Mouse (Mus musculus): ENCODE data around the gene Nit2. TPM values are rescaled to one million over a fixed set of nuclear protein-coding genes. Genes with fewer than 3 reads are reported as not detected.

Gene Nit2
- polyA plus RNA-seq, 1 experiment from 2014 or later: 68.1 TPM

GRCm38 (mm10) chr16:57157076-57157475 is 10.1 kb downstream of the Nit2 start:
- H3K4me1 ChIP-seq: no peaks in the 10 kb centered on the region

DNA sequence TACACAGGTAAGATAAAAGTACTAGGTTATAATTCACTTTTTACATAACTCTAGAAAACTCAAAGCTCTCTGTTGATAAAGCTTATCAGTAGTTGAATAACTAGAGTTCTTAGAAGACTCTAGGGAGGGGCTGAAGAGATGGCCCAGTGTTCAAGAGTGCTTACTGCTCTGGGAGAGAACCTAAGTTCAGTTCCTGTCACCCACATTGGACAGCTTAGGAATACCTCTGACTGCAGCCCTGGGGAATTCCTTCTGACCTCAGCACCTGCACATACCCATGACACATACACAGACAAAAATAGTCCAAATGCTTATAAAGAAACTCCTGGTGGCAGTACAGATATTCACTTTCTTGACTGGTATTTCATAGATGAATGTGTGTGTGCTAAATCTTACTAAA is 11.2 kb downstream of the Nit2 start:
- Histone ChIP-seq H3K9me3 (no peaks in the 10 kb centered on the region), H3K4me1 (no peaks in the 10 kb centered on the region), H3K27me3 (replicated peaks; ENCODE audit: low read depth, poor library complexity, severe bottlenecking) (no peaks in the 10 kb centered on the region), H3K36me3 (replicated peaks) (peaks cover 95% of the 10 kb centered on the region), H3K4me3 (no peak overlapping the region), H3K27ac (replicated peaks) (no peak overlapping the region)
- DNase-seq (ENCODE audit: low spot score): no peak

More at GRCm38 (mm10) chr16:57157076-57157475, 10.1 kb downstream of the Nit2 start:
- Histone ChIP-seq H3K36me3 (replicated peaks) (peaks cover 94% of the 10 kb centered on the region), H3K27me3 (replicated peaks; ENCODE audit: low read depth, poor library complexity, severe bottlenecking) (no peaks in the 10 kb centered on the region), H3K9me3 (no peaks in the 10 kb centered on the region), H3K27ac (replicated peaks) (no peak overlapping the region), H3K4me3 (no peak overlapping the region)
- DNase-seq (ENCODE audit: low spot score): no peak
- WGBS: 91% methylated on average over 4 of the region's 4 CpGs

DNA sequence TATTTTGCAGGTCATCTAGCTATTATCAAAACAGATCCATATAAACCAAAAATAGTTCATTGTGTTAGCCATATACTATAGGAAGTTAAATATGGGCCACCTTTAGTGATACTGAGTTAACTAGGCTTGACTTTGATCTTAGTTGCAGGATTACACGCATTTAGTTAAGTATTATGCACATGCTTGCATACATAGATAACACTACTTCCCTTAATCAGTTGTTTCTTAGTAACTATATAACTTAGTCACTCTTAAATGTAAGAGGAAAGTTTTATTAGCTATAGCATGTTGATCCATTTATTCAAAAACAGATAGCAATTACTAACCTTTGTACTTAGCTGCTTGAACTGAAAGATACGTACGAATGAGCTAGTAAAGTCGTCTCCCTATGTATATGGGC is 15.7 kb downstream of the Nit2 start:
- Histone ChIP-seq H3K36me3 (replicated peaks) (peaks cover 95% of the 10 kb centered on the region), H3K4me3 (no peak overlapping the region), H3K27me3 (replicated peaks; ENCODE audit: low read depth, poor library complexity, severe bottlenecking) (no peaks in the 10 kb centered on the region), H3K27ac (replicated peaks) (no peak overlapping the region), H3K9me3 (no peaks in the 10 kb centered on the region), H3K4me1 (no peaks in the 10 kb centered on the region)
- no peak for DNase-seq (ENCODE audit: low spot score)
- WGBS: 95% methylated on average over 4 of the region's 4 CpGs

DNA sequence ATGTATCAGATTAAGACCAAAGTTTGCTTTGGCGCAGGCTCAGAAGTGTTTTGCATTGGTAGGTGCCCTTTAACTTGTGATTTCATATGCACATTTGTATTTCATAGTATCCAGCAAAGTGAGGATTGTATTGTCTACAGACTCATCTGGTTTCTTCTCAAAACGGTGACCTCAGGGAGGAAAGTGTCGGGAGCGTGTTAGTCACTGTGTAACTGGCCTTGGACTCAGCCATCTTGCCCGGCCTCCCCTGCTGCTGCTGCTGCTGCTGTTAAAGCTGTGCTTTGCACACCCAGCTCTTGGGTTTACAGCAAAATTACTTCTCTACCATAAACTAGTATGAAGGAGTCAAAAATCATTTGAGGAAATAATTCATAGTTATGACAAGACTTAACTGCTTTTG is 22.4 kb downstream of the Nit2 start:
- Histone ChIP-seq H3K36me3 (replicated peaks) (peaks cover 85% of the 10 kb centered on the region), H3K27ac (replicated peaks) (no peak overlapping the region), H3K4me1 (no peaks in the 10 kb centered on the region), H3K9me3 (no peaks in the 10 kb centered on the region), H3K4me3 (no peak overlapping the region), H3K27me3 (replicated peaks; ENCODE audit: low read depth, poor library complexity, severe bottlenecking) (no peaks in the 10 kb centered on the region)
- no peak for DNase-seq (ENCODE audit: low spot score)
- whole genome bisulfite sequencing: 92% methylated on average over 5 of the region's 5 CpGs

DNA sequence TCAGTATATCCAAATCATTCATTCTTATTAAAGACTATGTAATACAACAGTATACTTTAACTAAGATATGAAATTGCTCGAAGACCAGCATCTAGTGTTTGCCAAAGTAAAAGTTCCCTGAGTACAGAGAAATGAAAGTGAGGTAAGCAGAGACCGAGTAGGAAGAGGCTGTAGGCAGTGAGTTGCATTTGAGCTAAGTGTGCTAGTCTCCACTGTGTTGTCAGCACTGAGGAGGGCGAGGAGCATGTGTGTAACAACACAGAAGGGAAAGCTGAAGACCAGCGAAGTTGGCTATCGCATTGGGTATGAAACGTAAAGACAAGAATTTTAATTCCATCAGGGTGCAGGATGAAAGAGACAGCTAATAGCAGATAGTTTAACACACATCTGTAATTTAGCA is 33.5 kb downstream of the Nit2 start:
- no peaks in the 10 kb centered on the region for H3K9me3 ChIP-seq
- no peak overlapping the region for H3K4me3 ChIP-seq
- no peaks in the 10 kb centered on the region for H3K27me3 ChIP-seq (replicated peaks; ENCODE audit: low read depth, poor library complexity, severe bottlenecking)
- DNase-seq (ENCODE audit: low spot score): no peak
- H3K27ac ChIP-seq (replicated peaks): no peak overlapping the region
- WGBS: 93% methylated on average over 6 of the region's 6 CpGs
- peaks cover 52% of the 10 kb centered on the region for H3K36me3 ChIP-seq (replicated peaks)
- peaks cover 3% of the 10 kb centered on the region; the same call in 1 of the 2 replicates for H3K4me1 ChIP-seq

GRCm38 (mm10) chr16:57132326-57132725 is 34.8 kb downstream of the Nit2 start:
- DNase-seq (ENCODE audit: low spot score): no peak
- Histone ChIP-seq H3K36me3 (replicated peaks) (peaks cover 45% of the 10 kb centered on the region), H3K4me3 (no peak overlapping the region), H3K27ac (replicated peaks) (no peak overlapping the region), H3K27me3 (replicated peaks; ENCODE audit: low read depth, poor library complexity, severe bottlenecking) (no peaks in the 10 kb centered on the region), H3K4me1 (peaks cover 3% of the 10 kb centered on the region; the same call in 1 of the 2 replicates), H3K9me3 (no peaks in the 10 kb centered on the region)
- 87% methylated on average over 1 of the region's 1 CpGs for WGBS

- peaks cover 39% of the 10 kb centered on the region for H3K36me3 ChIP-seq (replicated peaks)
- no peaks in the 10 kb centered on the region for H3K9me3 ChIP-seq
- H3K27me3 ChIP-seq (replicated peaks; ENCODE audit: low read depth, poor library complexity, severe bottlenecking): no peaks in the 10 kb centered on the region
- no peak overlapping the region for H3K27ac ChIP-seq (replicated peaks)
- DNase-seq (ENCODE audit: low spot score): no peak
- no peak overlapping the region for H3K4me3 ChIP-seq
- 66% methylated on average over 4 of the region's 4 CpGs for WGBS
- peaks cover 3% of the 10 kb centered on the region; the same call in 1 of the 2 replicates for H3K4me1 ChIP-seq
These were observed 35.6 kb downstream of the Nit2 start for GRCm38 (mm10) chr16:57131544-57131943.

- 87% methylated on average over 3 of the region's 3 CpGs for WGBS
- Histone ChIP-seq H3K4me1 (peaks cover 6% of the 10 kb centered on the region; the same call in 1 of the 2 replicates), H3K4me3 (no peak overlapping the region), H3K36me3 (replicated peaks) (peaks cover 32% of the 10 kb centered on the region), H3K27me3 (replicated peaks; ENCODE audit: low read depth, poor library complexity, severe bottlenecking) (no peaks in the 10 kb centered on the region), H3K27ac (replicated peaks) (no peak overlapping the region), H3K9me3 (no peaks in the 10 kb centered on the region)
- no peak for DNase-seq (ENCODE audit: low spot score)
These were observed 36.3 kb downstream of the Nit2 start for GRCm38 (mm10) chr16:57130752-57131400.

GRCm38 (mm10) chr16:57127825-57128224 is 39.3 kb downstream of the Nit2 start:
- H3K36me3 ChIP-seq (replicated peaks): peaks cover 12% of the 10 kb centered on the region
- H3K9me3 ChIP-seq: no peaks in the 10 kb centered on the region
- WGBS: 81% methylated on average over 2 of the region's 2 CpGs
- H3K4me3 ChIP-seq: no peak overlapping the region
- no peak for DNase-seq (ENCODE audit: low spot score)
- no peaks in the 10 kb centered on the region for H3K27me3 ChIP-seq (replicated peaks; ENCODE audit: low read depth, poor library complexity, severe bottlenecking)
- H3K27ac ChIP-seq (replicated peaks): no peak overlapping the region
- peaks cover 17% of the 10 kb centered on the region for H3K4me1 ChIP-seq

DNA sequence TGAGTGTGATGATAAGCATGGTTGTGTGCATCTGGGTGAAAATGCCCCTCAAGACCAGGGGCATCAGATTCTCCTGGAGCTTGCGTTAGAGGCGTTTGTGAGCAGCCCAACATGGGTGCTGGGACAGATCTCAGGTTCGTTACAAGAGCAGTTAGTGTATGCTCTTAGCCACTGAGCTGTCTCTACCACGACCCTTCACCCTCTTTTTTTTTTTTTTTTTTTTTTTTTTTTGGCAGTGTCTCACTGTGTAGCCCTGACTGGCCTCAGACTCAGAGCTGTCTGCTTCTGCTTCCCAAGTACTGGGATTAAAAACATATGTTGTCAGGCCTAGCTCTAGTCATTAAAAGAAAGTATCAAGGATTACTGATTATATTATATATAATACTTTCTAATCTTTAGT is 40.9 kb downstream of the Nit2 start:
- Histone ChIP-seq H3K27me3 (replicated peaks; ENCODE audit: low read depth, poor library complexity, severe bottlenecking) (no peaks in the 10 kb centered on the region), H3K9me3 (no peaks in the 10 kb centered on the region), H3K36me3 (replicated peaks) (peaks cover 11% of the 10 kb centered on the region), H3K4me1 (peaks cover 21% of the 10 kb centered on the region), H3K4me3 (no peak overlapping the region), H3K27ac (replicated peaks) (no peak overlapping the region)
- no peak for DNase-seq (ENCODE audit: low spot score)
- 73% methylated on average over 4 of the region's 4 CpGs for WGBS

DNA sequence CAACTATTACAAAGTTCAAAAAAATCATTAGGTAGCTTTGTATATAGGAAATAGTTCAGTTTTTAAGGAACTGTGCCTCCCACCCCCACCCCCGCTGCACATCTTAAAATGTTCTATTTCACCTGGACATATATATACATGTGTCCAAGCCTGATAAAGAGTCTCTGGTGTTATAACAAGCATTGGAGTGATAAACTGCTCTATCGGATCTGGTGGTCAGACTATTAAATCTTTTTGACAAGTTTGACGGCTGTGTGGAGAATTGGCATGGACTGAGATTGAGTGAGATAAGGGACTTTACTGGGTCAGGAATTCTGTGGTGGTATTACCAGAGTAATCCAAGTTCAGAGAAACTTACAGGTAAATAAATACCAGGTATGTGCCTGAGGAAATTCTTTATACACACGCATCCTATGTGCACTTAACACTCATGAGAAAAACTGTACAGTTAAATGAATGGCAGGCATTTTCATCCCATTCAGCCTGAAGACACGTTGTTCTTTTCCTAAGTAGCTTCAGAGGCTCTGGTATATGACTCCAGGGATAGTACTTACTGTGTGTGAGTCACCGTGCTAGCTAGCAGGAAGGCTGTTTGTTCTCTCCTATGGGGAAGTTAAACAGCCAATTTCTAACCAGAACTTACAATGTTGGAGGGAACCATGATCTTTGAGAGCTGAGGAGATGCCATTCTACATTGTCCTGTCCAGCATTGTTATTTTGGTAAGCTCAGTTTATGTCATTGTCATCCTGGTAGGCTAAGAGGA is 44.3 kb downstream of the Nit2 start:
- H3K27me3 ChIP-seq (replicated peaks; ENCODE audit: low read depth, poor library complexity, severe bottlenecking): no peaks in the 10 kb centered on the region
- H3K4me3 ChIP-seq: peak overlapping the region; percentile 99
- DNase-seq (ENCODE audit: low spot score): no peak
- no peaks in the 10 kb centered on the region for H3K9me3 ChIP-seq
- WGBS: 59% methylated on average over 6 of the region's 6 CpGs
- no peak overlapping the region; the same call in 1 of the 2 replicates for H3K27ac ChIP-seq (replicated peaks)
- peaks cover 18% of the 10 kb centered on the region for H3K4me1 ChIP-seq
- peaks cover 9% of the 10 kb centered on the region for H3K36me3 ChIP-seq (replicated peaks)

GRCm38 (mm10) chr16:57121816-57122415 is 45.2 kb downstream of the Nit2 start:
- WGBS: under 1% methylated on average over 59 of the region's 59 CpGs
- H3K9me3 ChIP-seq: no peaks in the 10 kb centered on the region
- DNase-seq (ENCODE audit: low spot score): no peak
- peak overlapping the region; percentile 97 for H3K27ac ChIP-seq (replicated peaks)
- no peaks in the 10 kb centered on the region for H3K27me3 ChIP-seq (replicated peaks; ENCODE audit: low read depth, poor library complexity, severe bottlenecking)
- H3K36me3 ChIP-seq (replicated peaks): 0 out of 2 replicates have a peak, but pooled peaks cover 4% of the 10 kb centered on the region
- peak overlapping the region; percentile 99 for H3K4me3 ChIP-seq
- H3K4me1 ChIP-seq: peaks cover 18% of the 10 kb centered on the region

Measured in embryonic facial prominence, embryonic 10.5 days (tissue).